Mouse (Mus musculus) embryonic stem cell, embryonic (primary cell): ENCODE data around the gene Slc22a18.

ENCODE experiments used
- CTCF ChIA-PET, 4 experiments: fragments of 300-600 bp in 2 of 4; fragments of 350-600 bp in 2 of 4; sonication (Branson Sonifier 250); formaldehyde crosslinking; loops; one replicate each; lab custom pipeline; 2022; ENCODE audit warnings: inconsistent platforms in 2 of 4; lab: Charles Lee
- POLR2A ChIA-PET, 4 experiments: fragments of 300-600 bp in 2 of 4; fragments of 350-600 bp in 2 of 4; sonication (Branson Sonifier 250); formaldehyde crosslinking; loops; one replicate each; lab custom pipeline; 2022; ENCODE audit warnings: antibody characterized with exemption in 4 of 4, inconsistent platforms in 1 of 4; lab: Charles Lee

Gene Slc22a18

GRCm38 (mm10) chr7:143505823-143506222 is 32.3 kb downstream of the Slc22a18 start:
- CTCF ChIA-PET, result interaction anchor here (0.5 to 7.3 kb wide), 89 partner anchors 8 to 1524 kb away, joined by 3 to 84 read pairs (median 5); partner anchors contain the start of genes Slc22a18 (in 2 of the 4), Cars (in 1 of the 4), Cdkn1c (in 1 of the 4) and Ctsd (in 1 of the 4)

GRCm38 (mm10) chr7:143506271-143506670 is 32.7 kb downstream of the Slc22a18 start:
- POLR2A ChIA-PET, result interaction anchor here (0.5 to 5.5 kb wide), 37 partner anchors 8 to 503 kb away, joined by 3 to 29 read pairs (median 4); partner anchors contain the start of genes Cars (in 3 of the 4), Cdkn1c (in 2 of the 4), Slc22a18 (in 2 of the 4) and Cd81 (in 1 of the 4)

More at GRCm38 (mm10) chr7:143505823-143506222, 32.3 kb downstream of the Slc22a18 start:
- POLR2A ChIA-PET, result interaction anchor here (0.5 to 5.5 kb wide), 38 partner anchors 9 to 503 kb away, joined by 3 to 29 read pairs (median 4); partner anchors contain the start of genes Cars (in 3 of the 4), Cdkn1c (in 2 of the 4), Slc22a18 (in 2 of the 4) and Cd81 (in 1 of the 4)

GRCm38 (mm10) chr7:143506675-143507074 is 33.1 kb downstream of the Slc22a18 start:
- CTCF ChIA-PET, result interaction anchor here (0.5 to 7.3 kb wide), 63 partner anchors 8 to 608 kb away, joined by 3 to 84 read pairs (median 6); partner anchors contain the start of genes Slc22a18 (in 2 of the 4), Cars (in 1 of the 4), Cdkn1c (in 1 of the 4) and Trpm5 (in 1 of the 4)
- POLR2A ChIA-PET, result interaction anchor here (0.5 to 5.5 kb wide), 27 partner anchors 8 to 499 kb away, joined by 3 to 29 read pairs (median 5); partner anchors contain the start of genes Cars (in 2 of the 4), Slc22a18 (in 2 of the 4), Cd81 (in 1 of the 4) and Cdkn1c (in 1 of the 4)

More at GRCm38 (mm10) chr7:143506271-143506670, 32.7 kb downstream of the Slc22a18 start:
- CTCF ChIA-PET, result interaction anchor here (0.5 to 7.3 kb wide), 80 partner anchors 8 to 1524 kb away, joined by 3 to 84 read pairs (median 5); partner anchors contain the start of genes Slc22a18 (in 2 of the 4), Cars (in 1 of the 4), Cdkn1c (in 1 of the 4) and Ctsd (in 1 of the 4)

GRCm38 (mm10) chr7:143509566-143509965 is 36.0 kb downstream of the Slc22a18 start:
- ChIA-PET POLR2A (interaction anchor here in 2 of 4 experiments (0.6 to 4.5 kb wide), 10 partner anchors 10 to 385 kb away, joined by 3 to 24 read pairs (median 6); partner anchors contain the start of gene Cars (in 1 of the 2)), CTCF (interaction anchor here (0.6 to 2.8 kb wide), 17 partner anchors 29 to 964 kb away, joined by 3 to 14 read pairs (median 5); partner anchors contain the start of gene Slc22a18 (in 1 of the 4))

- CTCF ChIA-PET, result interaction anchor here (1.0 to 2.8 kb wide), 10 partner anchors 8 to 237 kb away, joined by 3 to 14 read pairs (median 4); no protein-coding TSS in a partner anchor
- POLR2A ChIA-PET, result interaction anchor here in 3 of 4 experiments (0.5 to 4.5 kb wide), 20 partner anchors 9 to 284 kb away, joined by 3 to 24 read pairs (median 4); partner anchors contain the start of genes Cars (in 1 of the 3), Nap1l4 (in 1 of the 3) and Tnfrsf22 (in 1 of the 3)
Measured at GRCm38 (mm10) chr7:143510593-143511334, 37.2 kb downstream of the Slc22a18 start.

GRCm38 (mm10) chr7:143511335-143511712 is 37.8 kb downstream of the Slc22a18 start:
- ChIA-PET POLR2A (interaction anchor here (0.6 to 4.5 kb wide), 20 partner anchors 8 to 617 kb away, joined by 3 to 24 read pairs (median 4); partner anchors contain the start of genes Cars (in 1 of the 4), Nap1l4 (in 1 of the 4) and Tnfrsf22 (in 1 of the 4)), CTCF (interaction anchor here (0.7 to 2.8 kb wide), 10 partner anchors 9 to 237 kb away, joined by 3 to 14 read pairs (median 5); no protein-coding TSS in a partner anchor)

GRCm38 (mm10) chr7:143513763-143514415 is 40.4 kb downstream of the Slc22a18 start:
- CTCF ChIA-PET, result interaction anchor here in 1 of 4 experiments (0.7 to 1.5 kb wide), 4 partner anchors 8 to 114 kb away, joined by 3 read pairs; no protein-coding TSS in a partner anchor
- POLR2A ChIA-PET, result interaction anchor here in 3 of 4 experiments (0.6 to 4.2 kb wide), 11 partner anchors 8 to 316 kb away, joined by 3 to 20 read pairs (median 3); partner anchors contain the start of genes Nap1l4 (in 3 of the 3), Cars (in 1 of the 3) and Phlda2 (in 1 of the 3)

- CTCF ChIA-PET, result interaction anchor here in 1 of 4 experiments (0.6 to 1.5 kb wide), 5 partner anchors 9 to 234 kb away, joined by 3 to 5 read pairs (median 3); no protein-coding TSS in a partner anchor
Measured at GRCm38 (mm10) chr7:143514416-143514768, 40.9 kb downstream of the Slc22a18 start.

GRCm38 (mm10) chr7:143519333-143519732 is 45.8 kb downstream of the Slc22a18 start:
- CTCF ChIA-PET, result interaction anchor here (0.6 to 1.4 kb wide), 7 partner anchors 11 to 13 kb away, joined by 3 to 20 read pairs (median 3); no protein-coding TSS in a partner anchor
- POLR2A ChIA-PET, result interaction anchor here in 3 of 4 experiments (1.0 to 8.3 kb wide), 12 partner anchors 9 to 81 kb away, joined by 3 to 47 read pairs (median 10); partner anchors contain the start of genes Cars (in 2 of the 3), Nap1l4 (in 2 of the 3) and Slc22a18 (in 1 of the 3)

More at GRCm38 (mm10) chr7:143514416-143514768, 40.9 kb downstream of the Slc22a18 start:
- POLR2A ChIA-PET, result interaction anchor here in 3 of 4 experiments (0.6 to 4.2 kb wide), 9 partner anchors 8 to 316 kb away, joined by 3 to 20 read pairs (median 3); partner anchors contain the start of genes Nap1l4 (in 3 of the 3) and Phlda2 (in 1 of the 3)

GRCm38 (mm10) chr7:143532410-143532809 is 58.9 kb downstream of the Slc22a18 start:
- CTCF ChIA-PET, result no interaction called here

GRCm38 (mm10) chr7:143533284-143533683 is 59.7 kb downstream of the Slc22a18 start:
- ChIA-PET POLR2A (interaction anchor here in 2 of 4 experiments (0.6 to 6.5 kb wide), 12 partner anchors 10 to 60 kb away, joined by 3 to 52 read pairs (median 5); partner anchors contain the start of gene Nap1l4 (in 2 of the 2)), CTCF (interaction anchor here in 1 of 4 experiments (1.2 kb wide), 1 partner anchor 231 kb away, joined by 4 read pairs; no protein-coding TSS in a partner anchor)

More at GRCm38 (mm10) chr7:143532410-143532809, 58.9 kb downstream of the Slc22a18 start:
- POLR2A ChIA-PET, result interaction anchor here in 2 of 4 experiments (0.7 to 6.5 kb wide), 10 partner anchors 10 to 65 kb away, joined by 3 to 47 read pairs (median 4); partner anchors contain the start of gene Nap1l4 (in 2 of the 2)

- ChIA-PET POLR2A (interaction anchor here in 2 of 4 experiments (0.9 to 6.5 kb wide), 9 partner anchors 10 to 83 kb away, joined by 3 to 52 read pairs (median 4); partner anchors contain the start of gene Nap1l4 (in 2 of the 2)), CTCF (no interaction called here)
Measured at GRCm38 (mm10) chr7:143536251-143536650, 62.7 kb downstream of the Slc22a18 start.

- CTCF ChIA-PET, result interaction anchor here in 1 of 4 experiments (0.6 kb wide), 1 partner anchor 32 kb away, joined by 3 read pairs; no protein-coding TSS in a partner anchor
- POLR2A ChIA-PET, result interaction anchor here in 3 of 4 experiments (0.6 to 5.5 kb wide), 6 partner anchors 10 to 26 kb away, joined by 3 to 52 read pairs (median 6); partner anchors contain the start of gene Nap1l4 (in 2 of the 3)
Measured at GRCm38 (mm10) chr7:143538229-143538628, 64.7 kb downstream of the Slc22a18 start.

GRCm38 (mm10) chr7:143538671-143539070 is 65.1 kb downstream of the Slc22a18 start:
- ChIA-PET POLR2A (interaction anchor here in 2 of 4 experiments (2.1 to 5.5 kb wide), 4 partner anchors 9 to 27 kb away, joined by 6 to 52 read pairs (median 9); partner anchors contain the start of gene Nap1l4 (in 2 of the 2)), CTCF (interaction anchor here in 1 of 4 experiments (0.6 kb wide), 1 partner anchor 33 kb away, joined by 3 read pairs; no protein-coding TSS in a partner anchor)

GRCm38 (mm10) chr7:143544368-143544767 is 70.8 kb downstream of the Slc22a18 start:
- POLR2A ChIA-PET, result interaction anchor here in 2 of 4 experiments (0.9 to 10.2 kb wide), 5 partner anchors 21 to 55 kb away, joined by 3 to 275 read pairs (median 4); partner anchors contain the start of gene Cars (in 1 of the 2)

More at GRCm38 (mm10) chr7:143544368-143544767, 70.8 kb downstream of the Slc22a18 start:
- CTCF ChIA-PET, result no interaction called here
